Mouse (Mus musculus) heart, postnatal 0 days (tissue): ENCODE measurements around the gene Ccdc27.

Experiments used
- CTCF ChIP-seq: IDR thresholded peaks from 2 replicates; pipeline ENCODE4 v1.5.1; 2016; ENCODE audit warnings: antibody characterized with exemption, control low read depth, low read depth
- EP300 ChIP-seq: IDR thresholded peaks from 2 replicates; pipeline ENCODE4 v1.6.1; 2016; ENCODE audit warnings: antibody characterized with exemption, low read depth

- TF ChIP-seq CTCF: no peak
- no peak for TF ChIP-seq EP300
Observed at GRCm38 (mm10) chr4:154037123-154037522, 5.4 kb downstream of the Ccdc27 start.
